Mouse (Mus musculus) liver, postnatal 0 days (tissue): ENCODE measurements at regions not wholly inside any gene's neighbourhood (a gene's known extent, or its start where the extent isn't known, plus 50 kb on each side); places are given as distances from the start of the nearest gene placed in this dataset.
A peak's percentile ranks its signal among the peaks of the same experiment; 100 is the strongest.

Experiments
- ATAC-seq: fragments of 200-750 bp; cut with Nextera tagmentation; 2 replicates; pipeline ENCODE4 v1.8.0; 2017; ENCODE audit warnings: mild to moderate bottlenecking, moderate library complexity
- DNase-seq: peaks from one replicate; pipeline ENCODE4 v3.0.0-alpha.2; 2016
- H3K27ac ChIP-seq: fragments of 300-500 bp; sonication (generic); 2 replicates; pipeline ENCODE4 v1.5.1; 2014; ENCODE audit warnings: antibody characterized with exemption, moderate library complexity, mild to moderate bottlenecking, low read depth
- H3K27me3 ChIP-seq: fragments of 300-500 bp; sonication (generic); 2 replicates; pipeline ENCODE4 v1.6.1; 2014; ENCODE audit warnings: low read length, control low read depth, mixed read lengths; ENCODE audit not compliant: insufficient read depth
- H3K36me3 ChIP-seq: fragments of 300-500 bp; sonication (generic); replicated peaks from 2 replicates; pipeline ENCODE4 v1.6.1; 2014; ENCODE audit warnings: mild to moderate bottlenecking, control low read depth, low read length, moderate library complexity, mixed read lengths; ENCODE audit not compliant: insufficient read depth
- H3K4me1 ChIP-seq: fragments of 300-500 bp; sonication (generic); 2 replicates; pipeline ENCODE4 v1.6.1; 2014; ENCODE audit warnings: antibody characterized with exemption, mild to moderate bottlenecking, control low read depth; ENCODE audit not compliant: insufficient read depth
- H3K4me2 ChIP-seq: fragments of 300-500 bp; sonication (generic); 2 replicates; pipeline ENCODE4 v1.6.1; 2014; ENCODE audit warnings: low read depth, mild to moderate bottlenecking, low read length, moderate library complexity, mixed read lengths
- H3K4me3 ChIP-seq: fragments of 300-500 bp; sonication (generic); 2 replicates; pipeline ENCODE4 v1.5.1; 2014; ENCODE audit warnings: low read depth, low read length
- H3K9ac ChIP-seq: fragments of 300-500 bp; sonication (generic); replicated peaks from 2 replicates; pipeline ENCODE4 v1.6.1; 2014; ENCODE audit warnings: mild to moderate bottlenecking, moderate library complexity
- H3K9me3 ChIP-seq: fragments of 300-500 bp; sonication (generic); 2 replicates; pipeline ENCODE4 v1.6.1; 2016; ENCODE audit warnings: mild to moderate bottlenecking, control low read depth, low read length, mixed read lengths
- CTCF ChIP-seq: sonication (generic); IDR thresholded peaks from 2 replicates; pipeline ENCODE4 v1.5.1; 2016; ENCODE audit warnings: antibody characterized with exemption, low read depth
- EP300 ChIP-seq: IDR thresholded peaks from 2 replicates; pipeline ENCODE4 v1.6.1; 2016; ENCODE audit warnings: antibody characterized with exemption, low read depth, mild to moderate bottlenecking
- WGBS: fragments of 180-500 bp; shearing (Covaris S2); extraction: QIAGEN DNeasy Blood & Tissue Kit; methylation state at CpG from one replicate; pipeline ENCODE4 v1.1.7; 2014; ENCODE audit not compliant: insufficient replicate concordance; 5-methylcytosine and 5-hydroxymethylcytosine counted together

GRCm38 (mm10) chr19:56140540-56140939 is 146.4 kb upstream of the Habp2 start:
- TF ChIP-seq EP300 (no peak), CTCF (peak; percentile 39)
- Histone ChIP-seq H3K9ac (no peak overlapping the region), H3K4me3 (no peak overlapping the region), H3K27me3 (no peaks in the 10 kb centered on the region), H3K4me1 (no peaks in the 10 kb centered on the region), H3K27ac (no peak overlapping the region), H3K9me3 (peaks cover 10% of the 10 kb centered on the region), H3K36me3 (no peaks in the 10 kb centered on the region), H3K4me2 (no peak overlapping the region)
- DNase-seq: no peak
- 75% methylated on average over 2 of the region's 2 CpGs for WGBS
- ATAC-seq: no peak

DNA sequence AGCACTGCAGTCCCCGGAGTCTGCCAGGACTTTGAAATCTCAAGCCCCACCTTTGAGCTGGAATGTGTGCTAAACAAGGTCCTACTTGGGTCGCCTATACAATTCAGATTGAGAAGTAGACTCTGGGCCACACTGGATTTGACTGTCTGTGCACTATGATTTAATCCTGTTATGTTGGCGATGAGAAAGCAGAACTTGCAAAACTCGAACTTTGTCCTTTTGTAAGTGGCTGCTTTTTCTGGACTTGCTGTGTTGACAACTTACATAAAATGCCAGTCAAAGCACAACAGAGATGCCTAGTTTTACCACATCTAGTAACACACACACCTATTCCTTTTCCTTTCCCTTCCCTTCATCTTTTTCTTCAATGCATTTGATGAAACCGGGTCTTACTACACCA is 142.7 kb upstream of the Habp2 start:
- TF ChIP-seq EP300 (no peak), CTCF (no peak)
- Histone ChIP-seq H3K9ac (no peak overlapping the region), H3K4me3 (no peak overlapping the region), H3K9me3 (peaks cover 10% of the 10 kb centered on the region), H3K27me3 (no peaks in the 10 kb centered on the region), H3K4me2 (no peak overlapping the region), H3K4me1 (no peaks in the 10 kb centered on the region), H3K27ac (no peak overlapping the region), H3K36me3 (no peaks in the 10 kb centered on the region)
- no peak for DNase-seq
- no peak for ATAC-seq
- 66% methylated on average over 5 of the region's 5 CpGs for WGBS

- Histone ChIP-seq H3K4me2 (no peak overlapping the region), H3K9ac (no peak overlapping the region), H3K4me3 (no peak overlapping the region), H3K36me3 (no peaks in the 10 kb centered on the region), H3K9me3 (no peaks in the 10 kb centered on the region), H3K27ac (no peak overlapping the region), H3K4me1 (no peaks in the 10 kb centered on the region), H3K27me3 (no peaks in the 10 kb centered on the region)
- WGBS: 71% methylated on average over 6 of the region's 6 CpGs
- ATAC-seq: no peak
- DNase-seq: no peak
- TF ChIP-seq EP300 (no peak), CTCF (no peak)
These were observed 129.8 kb upstream of the Habp2 start for GRCm38 (mm10) chr19:56157120-56157519.

DNA sequence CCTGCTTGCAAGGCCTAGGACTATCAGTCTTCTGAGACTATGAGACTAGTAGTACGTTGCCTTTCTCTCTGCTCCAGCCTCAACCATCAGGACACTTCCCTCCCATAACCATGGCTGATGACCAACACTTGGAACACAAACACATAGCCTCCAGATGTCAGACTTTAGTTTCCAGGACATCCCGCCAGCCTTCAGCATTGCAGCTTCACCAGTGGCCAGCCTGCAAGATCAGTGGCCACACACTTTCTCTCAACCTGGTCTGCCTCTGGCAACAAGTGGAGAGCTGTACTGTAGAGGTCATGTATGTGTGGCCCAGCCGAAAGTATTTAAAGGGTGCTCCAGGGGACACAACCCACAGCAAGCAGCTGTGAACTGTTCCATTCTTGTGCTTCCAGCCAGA is 124.8 kb upstream of the Habp2 start:
- H3K36me3 ChIP-seq: no peaks in the 10 kb centered on the region
- WGBS: 84% methylated on average over 3 of the region's 3 CpGs
- no peak for TF ChIP-seq EP300
- no peak for TF ChIP-seq CTCF
- no peak overlapping the region for H3K27ac ChIP-seq
- no peak for ATAC-seq
- H3K27me3 ChIP-seq: no peaks in the 10 kb centered on the region
- no peak overlapping the region for H3K9ac ChIP-seq
- DNase-seq: no peak
- H3K4me2 ChIP-seq: no peak overlapping the region
- H3K4me3 ChIP-seq: no peak overlapping the region
- no peaks in the 10 kb centered on the region for H3K4me1 ChIP-seq
- no peaks in the 10 kb centered on the region for H3K9me3 ChIP-seq

DNA sequence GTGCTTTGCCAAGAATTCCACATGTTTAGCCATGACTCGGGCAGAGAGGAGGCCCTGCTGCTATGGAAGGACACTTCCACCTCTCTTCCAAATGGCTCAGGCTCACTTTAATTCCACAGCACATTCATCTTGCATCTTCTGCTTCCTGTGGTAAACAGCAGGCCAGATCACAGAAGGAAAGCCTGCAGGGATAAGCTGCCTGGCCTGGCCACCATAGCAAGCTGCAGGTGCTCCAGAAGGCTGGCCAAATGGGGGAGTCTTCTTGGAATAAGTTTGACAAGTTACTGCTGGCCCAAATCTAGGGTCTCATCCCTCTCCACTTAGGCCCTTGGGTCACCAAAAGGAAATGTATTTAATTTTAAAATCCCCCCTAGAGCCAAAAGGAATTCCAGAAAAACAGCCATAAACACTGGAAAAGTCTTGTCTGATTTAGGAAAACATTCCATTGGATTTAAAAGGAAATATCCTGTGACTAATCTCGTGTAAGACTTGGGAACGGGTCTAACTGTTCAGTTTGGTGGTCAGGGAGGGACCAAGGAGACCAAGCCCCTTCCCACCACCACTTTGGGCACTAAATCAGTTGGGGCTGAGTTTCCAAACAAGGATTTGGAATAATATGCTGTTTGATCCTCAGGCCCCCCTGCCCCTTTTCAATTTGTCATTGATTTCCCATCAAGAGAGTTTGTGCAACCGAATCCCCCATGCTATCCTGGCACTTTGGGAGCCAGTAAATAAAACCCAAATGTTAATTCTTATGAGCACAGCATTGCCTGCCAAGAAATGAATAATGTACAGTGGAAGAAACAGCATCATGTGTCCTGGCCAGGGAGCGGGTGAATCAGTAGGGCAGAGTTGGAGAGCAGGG is 117.6 kb upstream of the Habp2 start:
- WGBS: 71% methylated on average over 5 of the region's 5 CpGs
- TF ChIP-seq EP300 (no peak), CTCF (no peak)
- no peak overlapping the region for H3K9ac ChIP-seq
- H3K36me3 ChIP-seq: no peaks in the 10 kb centered on the region
- no peak overlapping the region for H3K4me3 ChIP-seq
- H3K27ac ChIP-seq: no peak overlapping the region
- no peaks in the 10 kb centered on the region for H3K27me3 ChIP-seq
- no peaks in the 10 kb centered on the region for H3K4me1 ChIP-seq
- H3K4me2 ChIP-seq: no peak overlapping the region
- peaks cover 7% of the 10 kb centered on the region for H3K9me3 ChIP-seq
- ATAC-seq (no peak), DNase-seq (no peak)

DNA sequence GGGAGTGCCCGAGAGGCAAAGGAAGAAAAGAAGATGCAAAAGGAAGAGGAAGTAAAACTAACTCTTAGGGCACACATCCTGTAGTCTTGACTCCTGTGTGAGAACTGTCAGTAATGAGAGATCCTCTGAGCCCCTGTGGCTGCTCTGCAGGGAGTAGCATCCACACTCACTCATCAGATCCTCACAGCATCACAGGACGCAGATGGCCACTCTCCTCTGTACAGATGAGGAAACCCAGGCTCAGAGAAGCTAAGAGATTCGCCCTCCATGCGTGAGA is 117.0 kb upstream of the Habp2 start:
- DNase-seq: no peak
- Histone ChIP-seq H3K4me1 (no peaks in the 10 kb centered on the region), H3K4me3 (no peak overlapping the region), H3K9me3 (peaks cover 7% of the 10 kb centered on the region), H3K27ac (no peak overlapping the region), H3K4me2 (no peak overlapping the region), H3K36me3 (no peaks in the 10 kb centered on the region), H3K9ac (no peak overlapping the region), H3K27me3 (no peaks in the 10 kb centered on the region)
- WGBS: 51% methylated on average over 4 of the region's 4 CpGs
- ATAC-seq: no peak
- TF ChIP-seq EP300 (no peak), CTCF (no peak)

DNA sequence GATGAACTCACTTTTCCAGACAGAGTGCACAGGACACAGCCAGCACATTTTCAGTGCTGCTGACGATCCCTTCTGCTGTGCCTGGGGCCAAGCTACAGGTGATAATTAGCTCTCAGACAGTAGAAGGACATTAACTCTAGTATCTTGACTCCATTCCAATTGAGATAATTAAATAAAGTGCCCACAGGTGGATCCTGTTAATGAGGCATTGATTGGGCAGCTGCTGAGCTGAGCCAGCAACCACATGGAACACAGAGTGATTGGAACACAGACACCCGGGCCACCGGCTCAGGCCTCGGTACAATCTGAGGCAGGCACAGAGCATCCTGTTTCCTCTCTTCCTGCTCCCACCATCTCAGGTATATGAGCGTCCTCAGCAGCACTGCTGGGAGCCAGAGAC is 114.5 kb upstream of the Habp2 start:
- H3K4me3 ChIP-seq: no peak overlapping the region
- no peak overlapping the region for H3K27ac ChIP-seq
- WGBS: 56% methylated on average over 5 of the region's 5 CpGs
- DNase-seq (no peak), ATAC-seq (no peak)
- TF ChIP-seq EP300 (no peak), CTCF (no peak)
- no peak overlapping the region for H3K9ac ChIP-seq
- no peaks in the 10 kb centered on the region for H3K4me1 ChIP-seq
- H3K36me3 ChIP-seq: no peaks in the 10 kb centered on the region
- H3K27me3 ChIP-seq: no peaks in the 10 kb centered on the region
- peaks cover 7% of the 10 kb centered on the region for H3K9me3 ChIP-seq
- no peak overlapping the region for H3K4me2 ChIP-seq
